Mouse (Mus musculus): ENCODE measurements around the gene Mapk8ip2.
"Not testable (repeated sequence)": the region's sequence is repeated elsewhere in the genome, so short reads cannot be mapped to it uniquely, and the experiment has no call there.

Mapk8ip2 gene

DNA sequence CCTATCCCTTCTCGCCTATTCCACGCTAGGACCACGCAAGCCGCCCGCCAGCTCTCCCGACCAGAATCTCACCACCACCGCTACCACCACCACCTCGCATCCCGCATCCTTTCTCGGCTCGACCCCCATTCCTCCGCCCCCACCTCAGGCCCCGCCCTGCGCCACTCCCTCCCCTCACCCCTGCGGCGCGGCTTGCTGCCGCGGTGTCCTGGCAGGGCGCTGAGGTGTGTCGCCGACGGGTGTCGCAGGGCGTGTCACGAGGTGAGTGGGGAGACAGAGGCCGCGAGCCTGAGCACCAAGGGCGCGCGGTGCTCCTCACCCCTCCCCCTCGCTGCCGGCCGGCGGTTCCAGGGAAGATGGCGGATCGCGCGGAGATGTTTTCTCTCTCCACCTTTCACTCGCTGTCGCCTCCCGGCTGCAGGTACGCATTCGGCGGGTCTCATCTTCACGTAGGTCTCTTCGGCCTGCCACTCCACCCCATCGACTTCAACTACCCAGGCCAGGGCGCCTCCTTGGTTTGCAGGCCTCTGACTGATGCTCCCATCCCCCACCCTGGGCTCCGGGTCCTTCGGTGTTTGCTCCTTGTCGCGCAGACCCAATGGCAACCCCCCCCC lies at the start of gene Mapk8ip2:
TSS of gene Mapk8ip2 (plus strand) at position 49 of the 614 bp plus-strand sequence.
- in situ Hi-C loops (cut with MboI) = no loop called here

DNA sequence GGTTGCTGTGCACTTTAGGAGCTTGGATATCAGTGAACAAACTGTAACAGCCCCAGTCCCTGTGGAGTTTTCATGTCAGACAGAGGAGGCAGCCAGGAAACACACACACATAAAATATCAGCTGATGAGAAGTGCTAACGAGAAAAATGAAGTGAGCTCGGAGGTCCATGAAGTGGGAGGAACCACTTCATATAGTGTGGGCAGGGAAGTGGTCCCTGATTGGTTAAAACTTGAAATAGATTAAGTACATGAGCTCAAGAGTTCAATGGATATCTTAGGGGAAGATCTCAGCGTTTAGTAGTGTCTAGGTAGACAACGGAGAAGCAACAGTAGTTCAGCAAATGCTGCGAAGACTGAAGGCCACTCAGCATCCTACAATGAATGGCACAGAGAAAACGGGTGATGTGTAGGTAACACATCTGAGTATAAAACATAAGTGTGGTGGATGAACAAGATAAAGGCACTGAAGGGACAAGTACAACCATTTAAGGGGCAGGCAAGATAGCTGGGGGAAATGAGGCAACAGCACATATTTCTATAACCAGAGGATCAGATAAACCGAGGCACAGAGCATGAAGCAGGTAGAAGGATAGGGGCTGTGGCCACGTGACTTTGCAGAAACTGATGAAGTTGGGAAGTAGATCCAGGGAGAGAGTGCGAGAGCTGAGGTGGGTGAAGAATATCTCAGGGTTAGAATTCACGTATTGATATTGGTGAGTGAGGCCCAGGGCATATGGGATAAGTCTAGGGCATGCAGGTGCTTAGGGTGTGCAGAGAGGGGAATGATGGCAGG lies 48.7 kb upstream of the Mapk8ip2 start:
- in situ Hi-C loops (cut with MboI) = no loop called here

DNA sequence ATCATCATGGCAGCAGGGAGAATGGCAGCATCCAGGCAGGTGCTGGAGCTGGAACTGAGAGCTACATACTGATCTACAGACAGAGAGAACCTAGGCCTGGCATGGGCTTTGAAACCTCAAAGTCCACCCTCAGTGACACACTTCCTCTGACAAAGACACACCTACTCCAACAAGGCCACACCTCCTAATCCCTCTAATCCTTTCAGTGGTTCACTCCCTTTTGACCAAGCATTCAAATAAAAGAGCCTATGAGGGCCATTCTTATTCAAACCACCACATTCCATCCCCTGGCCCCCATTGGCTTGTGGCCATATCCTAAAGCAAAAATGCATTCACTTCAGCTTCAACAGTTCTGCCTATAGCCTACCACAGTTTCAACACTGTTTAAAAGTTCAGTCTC lies 47.0 kb upstream of the Mapk8ip2 start:
- in situ Hi-C loops (cut with MboI) = no loop called here

DNA sequence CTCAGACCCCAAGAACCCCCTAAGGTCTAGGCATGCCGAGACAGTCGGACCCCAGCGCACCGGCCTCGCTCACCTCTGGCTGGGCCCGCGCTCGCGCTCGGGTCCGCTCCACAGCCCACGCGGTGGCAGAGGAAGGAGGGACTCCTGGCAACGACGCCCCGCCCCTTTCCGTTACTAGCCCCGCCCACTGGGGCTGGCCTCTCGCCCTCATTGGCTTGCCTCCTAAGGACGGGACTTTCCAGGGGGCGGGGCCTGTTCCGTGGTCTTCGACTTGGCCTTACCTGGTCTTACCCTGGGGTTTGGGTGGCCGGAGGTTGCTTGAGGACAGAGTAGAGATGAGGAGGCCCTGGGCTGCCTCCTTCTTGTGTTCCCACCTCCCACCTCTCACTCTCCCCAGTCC lies 43.6 kb upstream of the Mapk8ip2 start, which contains the start of gene Syce3:
TSS of gene Syce3 (minus strand) at position 386 of the 400 bp plus-strand sequence.
- in situ Hi-C loops (cut with MboI) = no loop called here

DNA sequence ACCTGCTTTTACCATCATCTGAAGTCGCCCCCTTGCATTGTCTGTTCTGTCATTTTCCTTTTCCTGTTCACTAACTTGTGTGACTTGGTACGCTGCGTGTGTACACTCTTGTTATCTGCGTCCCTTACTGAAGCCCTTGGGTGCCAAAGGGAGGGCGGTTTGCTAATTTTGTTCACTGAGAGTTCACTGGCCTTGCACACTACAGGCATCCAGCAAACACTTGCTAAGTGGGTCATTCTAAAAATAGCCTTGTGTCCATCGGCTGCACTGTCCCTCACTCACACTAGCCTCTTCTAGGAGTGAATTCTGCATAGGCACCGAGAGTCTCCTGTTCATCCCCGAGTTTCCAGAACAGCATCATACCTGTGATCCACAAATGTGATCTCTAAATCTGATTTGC lies 38.4 kb upstream of the Mapk8ip2 start:
- in situ Hi-C loops (cut with MboI) = no loop called here

DNA sequence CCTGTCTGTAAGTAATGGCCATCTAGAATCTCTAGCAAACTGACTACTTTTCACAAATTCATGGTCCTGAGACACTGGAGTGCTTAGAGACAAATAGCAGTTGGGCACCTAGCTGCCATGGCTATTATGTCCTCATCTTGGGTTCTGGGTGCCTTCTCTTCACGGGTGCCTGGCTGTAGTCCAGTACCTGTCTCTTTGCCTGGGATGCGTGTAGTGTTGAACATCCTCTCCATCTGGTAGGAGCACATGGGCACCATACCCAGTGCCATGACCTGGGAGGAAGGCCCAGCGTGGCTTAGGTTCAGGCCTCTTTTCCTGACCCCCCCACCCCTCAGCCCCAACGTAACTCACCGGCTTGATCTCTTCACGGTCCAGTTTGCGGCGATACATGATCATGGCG lies 31.8 kb upstream of the Mapk8ip2 start:
- in situ Hi-C loops (cut with MboI) = no loop called here

DNA sequence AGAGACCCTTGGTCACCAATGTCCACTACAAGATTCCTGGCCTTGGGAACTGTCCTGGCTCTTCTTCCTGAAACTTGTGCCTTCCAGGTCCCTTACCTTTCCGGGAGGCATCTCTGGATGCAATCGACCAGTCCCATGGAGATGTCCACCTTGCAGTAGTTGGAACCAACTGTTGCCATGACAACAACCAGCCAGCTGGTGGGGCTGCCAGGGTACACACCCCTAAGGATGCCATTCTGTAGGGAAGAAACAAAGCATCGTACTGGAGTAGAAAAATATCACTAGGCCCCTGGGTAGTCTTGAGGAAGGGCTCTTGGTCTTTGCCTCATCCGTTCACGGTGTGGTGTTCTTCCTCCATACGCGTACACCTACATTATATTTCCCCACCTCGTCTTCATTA lies 29.1 kb upstream of the Mapk8ip2 start:
- in situ Hi-C loops (cut with MboI) = no loop called here

DNA sequence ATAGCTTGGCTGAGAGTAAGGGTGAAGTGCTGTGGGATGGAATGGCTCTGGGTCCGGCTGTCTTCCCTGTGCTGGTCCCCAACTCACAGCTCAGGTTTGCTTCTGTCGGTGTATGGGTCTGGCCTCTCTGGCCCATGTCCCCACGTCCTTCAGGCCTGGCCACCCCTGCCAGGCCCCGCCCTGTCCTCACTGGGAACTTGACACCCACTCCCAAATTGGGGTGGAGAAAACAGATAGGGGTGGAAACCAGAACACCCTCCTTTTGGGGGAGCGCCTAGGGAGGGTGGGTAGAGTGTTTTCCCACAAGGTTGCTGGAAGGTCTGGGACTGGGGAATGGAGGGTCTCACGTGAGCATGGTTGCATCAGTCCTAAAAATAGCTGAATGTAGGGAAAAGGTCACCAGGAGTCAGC lies 28.0 kb upstream of the Mapk8ip2 start, which contains the start of gene Cpt1b:
TSS of gene Cpt1b (minus strand) at position 153 of the 411 bp plus-strand sequence.
- in situ Hi-C loops (cut with MboI) = no loop called here

DNA sequence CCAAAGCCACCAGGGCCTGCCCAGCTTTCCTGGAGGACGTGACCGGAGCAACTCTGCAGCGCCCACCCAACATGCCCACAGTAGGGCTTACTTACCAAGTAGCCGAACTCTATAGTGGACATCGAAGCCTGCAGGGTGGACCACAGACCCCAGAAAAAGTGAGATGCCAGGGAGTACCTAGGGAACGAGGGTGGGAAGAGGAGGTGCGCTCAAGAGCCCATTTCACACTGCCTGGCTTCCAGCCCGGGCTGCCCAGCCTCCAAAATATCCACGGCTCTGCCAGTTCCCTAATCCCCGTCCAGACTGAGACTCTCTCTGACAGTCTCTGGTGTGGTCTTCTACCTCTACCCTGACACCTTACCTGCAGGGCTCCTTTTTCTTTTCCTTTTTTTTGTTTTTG lies 27.0 kb upstream of the Mapk8ip2 start:
- in situ Hi-C loops (cut with MboI) = no loop called here

DNA sequence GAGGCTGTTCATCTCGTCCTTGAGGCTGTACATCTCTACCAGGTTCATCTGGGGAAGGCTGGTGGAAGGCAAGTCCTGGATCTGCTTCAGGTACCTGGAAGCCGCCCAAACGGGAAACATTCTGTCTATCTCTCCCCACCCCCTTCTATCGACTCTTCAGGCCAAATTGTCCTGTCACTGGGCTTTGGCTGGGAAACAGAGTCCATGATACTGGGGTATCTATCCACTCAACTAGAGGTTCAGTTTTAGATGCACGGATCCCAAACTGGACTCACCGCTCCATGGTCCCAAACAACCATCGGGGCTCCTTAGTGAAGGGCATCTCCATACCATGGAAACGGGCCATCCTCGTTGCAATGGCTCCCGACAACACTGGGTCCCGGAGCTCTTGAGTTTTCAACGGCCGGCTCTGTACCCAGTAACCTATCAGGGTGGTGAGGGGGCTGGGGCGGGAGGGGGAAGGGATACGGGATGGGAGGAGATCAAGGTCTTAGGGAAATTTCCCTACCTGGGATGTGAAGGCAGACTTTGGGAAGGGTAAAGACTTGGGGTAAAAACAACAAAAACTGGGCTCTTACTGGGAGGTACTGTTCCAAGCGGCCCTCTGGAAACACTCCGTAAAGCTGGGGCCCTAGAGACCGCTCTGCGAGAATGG lies 25.4 kb upstream of the Mapk8ip2 start:
- in situ Hi-C loops (cut with MboI) = no loop called here

DNA sequence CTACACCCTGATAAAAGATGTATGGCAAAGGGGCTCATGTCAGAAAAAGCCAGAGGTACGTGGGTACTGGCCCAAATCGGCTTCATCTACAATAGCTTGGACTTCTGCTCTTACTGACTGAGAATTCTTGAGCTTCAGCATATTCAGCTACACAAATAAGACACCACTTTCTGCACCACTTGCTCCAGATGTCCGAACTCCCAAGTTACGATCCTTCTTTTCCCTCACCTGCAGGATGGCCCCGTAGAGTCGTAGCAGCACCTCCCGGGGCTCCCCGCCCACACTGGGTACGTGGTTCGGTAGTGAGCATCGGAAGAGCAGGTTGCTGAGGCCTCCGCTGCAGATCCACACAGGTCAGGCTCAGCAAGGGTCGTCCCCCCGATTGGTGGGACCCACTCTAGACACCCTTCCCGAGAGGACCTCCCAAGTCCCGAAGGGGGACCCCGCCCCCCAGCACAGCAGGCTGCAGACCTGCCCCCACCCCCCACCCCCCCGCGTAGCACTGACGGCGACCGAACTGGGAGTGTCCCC lies 24.8 kb upstream of the Mapk8ip2 start:
- in situ Hi-C loops (cut with MboI) = no loop called here

DNA sequence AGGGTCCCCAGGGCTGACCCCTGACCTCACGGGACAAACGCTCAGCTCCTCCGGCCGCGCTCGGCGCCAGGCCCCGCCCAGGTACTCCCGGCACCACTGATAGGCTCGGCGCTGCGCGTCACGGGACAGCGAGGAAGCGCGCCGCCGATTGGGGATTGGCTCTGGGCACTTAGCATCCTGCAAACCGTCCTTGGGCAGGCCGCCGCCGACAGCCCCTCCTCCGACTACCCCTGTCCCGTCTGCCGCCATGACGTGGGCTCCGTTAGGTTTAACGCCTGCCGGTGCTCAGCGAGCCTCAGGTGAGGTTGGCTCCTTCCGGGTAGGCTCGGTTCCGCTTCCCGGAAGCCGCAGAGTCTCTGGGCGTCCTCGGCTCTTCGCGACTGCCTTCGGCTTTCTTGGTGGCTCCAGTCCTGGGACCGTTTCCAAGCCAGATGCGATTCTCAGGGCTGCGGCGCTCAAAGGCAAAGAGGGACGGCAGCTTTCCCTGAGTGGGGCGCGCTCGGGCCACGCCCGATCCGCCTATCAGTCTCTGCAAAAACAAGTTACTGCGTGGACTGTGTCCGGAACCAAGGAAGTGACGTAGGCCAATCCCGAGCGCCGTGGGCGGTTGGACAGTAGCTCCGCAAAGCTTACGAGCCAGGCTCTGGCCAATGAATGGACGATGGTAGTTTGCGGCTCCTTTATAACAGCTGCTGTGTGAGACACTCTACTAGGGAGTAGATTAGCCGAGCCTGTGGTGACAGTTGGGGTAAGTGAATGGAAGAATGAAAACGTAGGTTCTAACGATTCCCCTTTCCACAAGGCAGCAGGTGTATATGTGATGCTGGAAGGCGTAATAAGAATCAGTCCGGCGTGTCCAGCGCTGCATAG lies 24.1 kb upstream of the Mapk8ip2 start, which contains the start of the genes C730034F03Rik, Gm44502 and Chkb:
TSS of gene C730034F03Rik (plus strand) at position 238 of the 870 bp plus-strand sequence.
TSS of gene Gm44502 (minus strand) at position 345 of the 870 bp plus-strand sequence.
TSS of gene Chkb (minus strand) at position 557 of the 870 bp plus-strand sequence.
- in situ Hi-C loops (cut with MboI) = no loop called here

DNA sequence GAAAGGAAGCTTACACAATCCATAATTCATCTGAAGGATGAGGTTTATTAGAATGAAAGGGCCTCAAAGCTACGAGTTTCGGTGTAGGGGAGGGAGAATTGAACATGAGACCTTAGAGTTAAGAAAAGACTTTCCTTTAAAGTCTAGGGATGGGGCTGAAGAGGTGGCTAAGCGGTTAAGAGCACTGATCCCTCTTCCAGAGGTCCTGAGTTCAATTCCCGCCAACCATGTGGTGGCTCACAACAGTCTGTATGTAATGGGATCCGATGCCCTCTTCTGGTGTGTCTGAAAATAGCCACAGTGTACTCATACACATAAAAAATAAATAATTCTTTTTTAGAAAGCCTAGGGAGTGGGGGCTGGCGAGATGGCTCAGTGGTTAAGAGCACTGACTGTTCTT lies 23.4 kb upstream of the Mapk8ip2 start:
- in situ Hi-C loops (cut with MboI) = no loop called here

DNA sequence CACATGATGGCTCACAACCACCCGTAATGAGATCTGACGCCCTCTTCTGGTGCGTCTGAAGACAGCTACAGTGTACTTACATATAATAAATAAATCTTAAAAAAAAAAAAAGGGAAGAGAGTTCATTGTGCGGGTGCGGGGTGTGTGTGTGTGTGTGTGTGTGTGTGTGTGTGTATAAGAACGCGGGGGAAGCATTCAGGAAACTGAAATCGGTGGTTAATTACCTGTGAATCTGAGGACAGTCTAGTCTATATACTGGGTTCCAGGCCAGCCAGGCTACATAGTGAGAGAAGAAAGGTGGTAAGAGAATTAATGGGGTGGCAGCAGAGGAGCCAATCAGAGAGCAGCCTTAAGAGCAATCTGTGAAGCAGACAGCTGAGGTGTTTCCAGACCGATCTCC lies 22.9 kb upstream of the Mapk8ip2 start:
- in situ Hi-C loops (cut with MboI) = not testable (repeated sequence)

DNA sequence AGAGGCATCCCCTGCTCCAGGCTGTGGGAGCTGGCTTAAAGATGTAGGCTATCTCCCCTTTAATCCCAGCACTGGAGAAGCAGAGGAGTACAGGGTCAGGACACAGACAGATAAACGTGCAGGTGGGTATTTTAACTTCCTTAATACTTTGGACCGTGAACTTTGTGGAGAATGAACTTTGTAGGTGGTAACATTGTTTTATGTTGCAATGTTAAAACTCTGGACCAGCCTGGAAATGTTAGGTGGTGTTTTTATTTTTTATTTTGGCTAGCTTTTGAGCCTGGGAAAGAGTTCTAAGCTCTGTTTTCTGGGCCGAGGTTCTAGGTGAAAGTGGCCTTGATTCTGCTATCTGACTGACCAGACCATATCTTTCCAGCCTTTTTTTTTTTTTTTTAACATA lies 22.4 kb upstream of the Mapk8ip2 start:
- in situ Hi-C loops (cut with MboI) = no loop called here

DNA sequence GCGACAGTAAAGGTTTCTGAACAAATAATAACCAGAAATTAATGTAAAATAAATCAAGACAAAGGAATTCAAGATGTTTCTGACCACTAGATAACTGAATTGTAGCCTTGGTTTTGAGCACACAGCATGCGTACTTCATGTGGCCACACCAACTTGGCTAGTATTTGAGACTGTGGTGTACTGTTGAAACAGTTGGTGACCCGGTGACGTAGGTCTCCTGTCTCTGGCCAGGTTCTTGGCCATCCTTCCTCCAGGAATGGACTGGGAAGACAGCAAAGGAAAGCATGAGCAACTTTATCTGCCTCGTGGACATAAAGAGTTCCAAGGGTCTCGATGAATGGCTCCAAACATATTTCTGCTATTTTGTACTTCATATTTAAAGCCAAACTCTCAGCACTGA lies 21.9 kb upstream of the Mapk8ip2 start:
- in situ Hi-C loops (cut with MboI) = no loop called here

DNA sequence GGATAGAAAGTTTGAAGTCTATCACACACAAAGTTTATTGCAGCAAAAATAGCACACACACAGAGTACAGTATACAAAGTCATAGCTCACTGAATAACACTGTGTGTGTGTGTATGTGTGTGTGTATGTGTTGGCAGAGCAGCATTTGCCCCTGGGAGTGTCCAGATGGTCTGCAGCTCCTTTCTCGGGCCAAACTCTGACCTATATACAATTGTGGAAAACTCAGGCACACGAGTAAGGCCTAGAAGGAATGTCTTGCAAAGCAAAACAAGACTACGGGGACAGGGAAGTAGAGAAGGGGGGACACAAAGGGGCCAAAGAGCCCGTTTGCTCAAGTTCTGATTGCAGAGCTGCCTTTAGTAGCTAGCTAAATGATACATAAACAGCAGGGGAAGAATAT lies 20.8 kb upstream of the Mapk8ip2 start:
- in situ Hi-C loops (cut with MboI) = no loop called here

DNA sequence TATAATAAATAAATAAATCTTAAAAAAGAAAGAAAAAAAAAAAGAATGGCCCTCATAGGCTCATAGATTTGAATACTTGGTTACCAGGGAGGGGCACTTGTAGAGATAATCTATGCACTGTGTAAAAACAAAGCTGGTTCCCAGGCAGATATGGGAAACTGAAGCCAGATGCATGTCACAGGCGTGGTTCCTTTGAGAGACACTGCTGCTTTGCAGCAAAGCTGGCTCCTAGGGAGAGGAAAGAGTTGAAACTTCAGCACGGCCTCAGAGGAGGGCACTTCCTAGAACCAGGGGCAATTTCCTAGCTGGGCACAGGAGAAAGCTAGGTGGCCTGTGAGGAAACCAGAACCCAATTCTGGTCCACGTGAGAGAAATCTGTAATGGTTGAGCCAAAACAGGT lies 19.6 kb upstream of the Mapk8ip2 start:
- in situ Hi-C loops (cut with MboI) = no loop called here

DNA sequence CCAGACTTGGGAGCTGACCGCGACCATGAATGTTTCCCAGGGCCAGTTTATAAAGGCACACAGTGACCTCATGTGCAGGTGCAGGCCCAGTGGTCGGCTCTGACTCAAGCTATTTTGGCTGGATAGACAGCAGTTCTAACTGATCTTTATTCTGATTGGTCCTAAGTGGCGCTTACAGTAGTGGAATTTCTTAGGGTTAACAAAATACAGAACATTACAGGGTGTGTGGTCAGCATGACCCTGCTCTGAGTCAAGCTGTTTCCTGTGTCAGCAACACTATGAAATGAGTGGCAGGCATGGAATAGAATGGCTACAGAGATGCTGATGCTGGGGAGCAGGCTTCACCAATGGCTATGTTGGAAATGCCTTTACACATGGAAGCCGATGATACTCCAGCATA lies 17.8 kb upstream of the Mapk8ip2 start:
- in situ Hi-C loops (cut with MboI) = no loop called here

DNA sequence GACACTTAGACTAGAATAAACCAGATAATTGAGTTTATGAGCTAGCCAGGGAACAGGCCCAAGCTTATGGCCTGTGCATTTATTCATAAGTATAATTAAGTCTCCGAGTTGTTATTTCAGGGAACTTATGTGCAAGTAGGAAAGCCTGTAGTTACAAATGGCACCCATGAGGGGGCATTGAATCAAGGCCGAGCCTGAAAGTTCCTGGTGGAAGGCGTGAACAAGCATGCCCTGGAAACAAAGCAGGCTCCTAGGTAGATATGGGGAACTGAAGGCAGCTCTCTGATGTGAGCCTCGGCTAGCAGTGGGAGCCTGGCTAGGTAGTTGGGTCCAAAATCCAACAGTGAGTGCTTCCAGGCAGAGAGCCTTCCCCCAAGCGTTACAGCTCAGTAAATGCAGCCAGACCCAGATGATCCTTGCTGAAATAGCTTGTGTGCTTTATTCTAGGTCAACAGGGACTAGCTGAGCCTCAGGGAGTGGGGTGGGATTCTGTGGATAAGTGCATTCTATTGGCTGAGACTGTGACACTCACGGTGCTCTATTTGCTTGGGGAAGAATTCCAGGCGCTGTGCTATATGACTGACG lies 11.1 kb upstream of the Mapk8ip2 start:
- in situ Hi-C loops (cut with MboI) = no loop called here

All from mature B cell (primary cell).